In genomic region chr9:108244984-108245383, GRCm38 (mm10) we compare ENCODE assay signal across 15 mouse cellular contexts. TPM values are rescaled to one million over a fixed set of nuclear protein-coding genes. Genes with fewer than 3 reads are reported as not detected.
DNase-seq lines count a peak whose midpoint lies in the region; ATAC-seq and TF ChIP-seq lines count a peak whose summit lies in the region.
"Had no signal": no experiment of that assay in that cellular context is flagged by ENCODE, and none has a peak within 500 bp of the region (broad histone marks: within the 10 kb centered on the region; RNA-seq: fewer than 3 reads in every experiment).

No protein-coding gene starts in this region.

- no peak overlapping the region for H3K4me3 ChIP-seq in forebrain, postnatal 0 days (ENCODE audit: low read depth, low read length)
- no peak overlapping the region for H3K4me3 ChIP-seq in forebrain, embryonic 15.5 days
- H3K4me3 ChIP-seq in lung, embryonic 14.5 days (ENCODE audit: low read depth, low read length): no peak overlapping the region
- no peak overlapping the region for H3K4me3 ChIP-seq in ES-Bruce4 (ENCODE audit: low read depth, low read length)
- H3K4me3 ChIP-seq in kidney, embryonic 15.5 days (replicated peaks): no peak overlapping the region
- no peak overlapping the region for H3K4me3 ChIP-seq in hindbrain, embryonic 14.5 days (replicated peaks; ENCODE audit: low read length)
- H3K4me3 ChIP-seq: limb, embryonic 13.5 days; neural tube, embryonic 15.5 days had no signal

- WGBS in forebrain, postnatal 0 days: 83% methylated on average over 3 of the region's 3 CpGs
- WGBS in forebrain, embryonic 15.5 days: 86% methylated on average over 3 of the region's 3 CpGs
- 60% methylated on average over 3 of the region's 3 CpGs for WGBS in lung, embryonic 14.5 days
- WGBS in kidney, embryonic 15.5 days: 81% methylated on average over 3 of the region's 3 CpGs
- 83% methylated on average over 3 of the region's 3 CpGs for WGBS in hindbrain, embryonic 14.5 days

- no peak overlapping the region for H3K9ac ChIP-seq in forebrain, postnatal 0 days
- no peak overlapping the region for H3K9ac ChIP-seq in forebrain, embryonic 15.5 days (replicated peaks)
- no peak overlapping the region for H3K9ac ChIP-seq in lung, embryonic 14.5 days
- H3K9ac ChIP-seq in ES-Bruce4 (ENCODE audit: low read depth, poor library complexity, severe bottlenecking): no peak overlapping the region
- no peak overlapping the region for H3K9ac ChIP-seq in kidney, embryonic 15.5 days
- H3K9ac ChIP-seq in hindbrain, embryonic 14.5 days: no peak overlapping the region
- H3K9ac ChIP-seq: limb, embryonic 13.5 days; neural tube, embryonic 15.5 days had no signal

- H3K36me3 ChIP-seq in forebrain, postnatal 0 days (ENCODE audit: insufficient read depth): peaks cover 19% of the 10 kb centered on the region; the same call in 1 of the 2 replicates
- H3K36me3 ChIP-seq in forebrain, embryonic 15.5 days: 0 out of 2 replicates have a peak, but pooled peaks cover 11% of the 10 kb centered on the region
- peaks cover 30% of the 10 kb centered on the region for H3K36me3 ChIP-seq in lung, embryonic 14.5 days (ENCODE audit: insufficient read depth)
- H3K36me3 ChIP-seq in ES-Bruce4 (ENCODE audit: control insufficient read depth, insufficient read depth, low read length, poor library complexity, severe bottlenecking): peaks cover 11% of the 10 kb centered on the region; the same call in 1 of the 2 replicates
- H3K36me3 ChIP-seq in kidney, embryonic 15.5 days: peaks cover 61% of the 10 kb centered on the region
- peaks cover 43% of the 10 kb centered on the region for H3K36me3 ChIP-seq in hindbrain, embryonic 14.5 days (replicated peaks; ENCODE audit: control insufficient read depth, insufficient read depth)

- no peaks in the 10 kb centered on the region for H3K9me3 ChIP-seq in forebrain, postnatal 0 days (ENCODE audit: low read length)
- no peaks in the 10 kb centered on the region for H3K9me3 ChIP-seq in forebrain, embryonic 15.5 days
- H3K9me3 ChIP-seq in lung, embryonic 14.5 days (ENCODE audit: low read depth, low read length): no peaks in the 10 kb centered on the region
- no peaks in the 10 kb centered on the region for H3K9me3 ChIP-seq in ES-Bruce4 (replicated peaks; ENCODE audit: control insufficient read depth, insufficient read depth, low read length, poor library complexity, severe bottlenecking)
- H3K9me3 ChIP-seq in kidney, embryonic 15.5 days (replicated peaks): no peaks in the 10 kb centered on the region
- H3K9me3 ChIP-seq in hindbrain, embryonic 14.5 days (ENCODE audit: control insufficient read depth, low read length): no peaks in the 10 kb centered on the region
- H3K9me3 ChIP-seq: limb, embryonic 13.5 days; neural tube, embryonic 15.5 days had no signal

- no peaks in the 10 kb centered on the region for H3K4me1 ChIP-seq in forebrain, postnatal 0 days (ENCODE audit: insufficient read depth)
- H3K4me1 ChIP-seq in forebrain, embryonic 15.5 days: no peaks in the 10 kb centered on the region
- H3K4me1 ChIP-seq in lung, embryonic 14.5 days (ENCODE audit: insufficient read depth): 0 out of 2 replicates have a peak, but pooled peaks cover under 1% of the 10 kb centered on the region
- H3K4me1 ChIP-seq in ES-Bruce4 (ENCODE audit: control insufficient read depth, insufficient read depth, low read length): peaks cover 3% of the 10 kb centered on the region
- H3K4me1 ChIP-seq in kidney, embryonic 15.5 days: peaks cover 4% of the 10 kb centered on the region
- no peaks in the 10 kb centered on the region for H3K4me1 ChIP-seq in hindbrain, embryonic 14.5 days (replicated peaks; ENCODE audit: control insufficient read depth, insufficient read depth, low read length)
- H3K4me1 ChIP-seq: neural tube, embryonic 15.5 days had no signal

- no peak overlapping the region for H3K27ac ChIP-seq in forebrain, postnatal 0 days (ENCODE audit: low read depth, low read length)
- no peak overlapping the region for H3K27ac ChIP-seq in forebrain, embryonic 15.5 days (replicated peaks)
- H3K27ac ChIP-seq in lung, embryonic 14.5 days (ENCODE audit: low read depth): no peak overlapping the region
- H3K27ac ChIP-seq in ES-Bruce4 (ENCODE audit: insufficient read depth, low read length): peak overlapping the region; percentile 83; the same call in 1 of the 2 replicates
- no peak overlapping the region for H3K27ac ChIP-seq in kidney, embryonic 15.5 days
- H3K27ac ChIP-seq in hindbrain, embryonic 14.5 days: no peak overlapping the region
- H3K27ac ChIP-seq: limb, embryonic 13.5 days; neural tube, embryonic 15.5 days had no signal

- TF ChIP-seq CTCF in forebrain, postnatal 0 days (IDR thresholded peaks at IDR 0.05; ENCODE audit: low read depth): peak; percentile 41; the same call in 1 of the 2 replicates
- TF ChIP-seq CTCF in lung, embryonic 14.5 days (IDR thresholded peaks at IDR 0.05; ENCODE audit: low read depth): peak; percentile 54
- TF ChIP-seq CTCF in ES-Bruce4 (IDR thresholded peaks at IDR 0.05; ENCODE audit: low read depth, low read length): no peak

- no peak for TF ChIP-seq EP300 in ES-Bruce4 (IDR thresholded peaks at IDR 0.05; ENCODE audit: insufficient read depth, low read depth, low read length)

- no peak for ATAC-seq in forebrain, postnatal 0 days
- ATAC-seq in forebrain, embryonic 15.5 days (replicated peaks): no peak
- ATAC-seq in lung, embryonic 14.5 days (ENCODE audit: insufficient read depth): no peak
- no peak for ATAC-seq in kidney, embryonic 15.5 days (replicated peaks; ENCODE audit: low FRiP score)
- no peak for ATAC-seq in hindbrain, embryonic 14.5 days (ENCODE audit: low FRiP score)
- ATAC-seq: intestine, embryonic 16.5 days had no signal

- no peaks in the 10 kb centered on the region for H3K27me3 ChIP-seq in forebrain, postnatal 0 days (ENCODE audit: insufficient read depth, low read length)
- no peaks in the 10 kb centered on the region for H3K27me3 ChIP-seq in forebrain, embryonic 15.5 days
- no peaks in the 10 kb centered on the region for H3K27me3 ChIP-seq in lung, embryonic 14.5 days (ENCODE audit: insufficient read depth, low read length)
- no peaks in the 10 kb centered on the region for H3K27me3 ChIP-seq in ES-Bruce4 (ENCODE audit: control insufficient read depth, insufficient read depth, low read length, poor library complexity, severe bottlenecking)
- H3K27me3 ChIP-seq in kidney, embryonic 15.5 days: no peaks in the 10 kb centered on the region
- no peaks in the 10 kb centered on the region for H3K27me3 ChIP-seq in hindbrain, embryonic 14.5 days (ENCODE audit: control insufficient read depth, insufficient read depth, low read length)
- H3K27me3 ChIP-seq: limb, embryonic 13.5 days; neural tube, embryonic 15.5 days had no signal

- TF ChIP-seq POLR2A in ES-Bruce4 (IDR thresholded peaks at IDR 0.05; ENCODE audit: insufficient read depth, low read length): no peak

- DNase-seq in forebrain, postnatal 0 days: no peak
- DNase-seq in lung, embryonic 14.5 days: peak; percentile 59
- DNase-seq in lung, postnatal 25 days (ENCODE audit: low spot score): no peak
- DNase-seq in induced T-regulatory cell, adult 2 months (ENCODE audit: low read depth): peak; percentile 52
- DNase-seq in hindbrain, embryonic 14.5 days (ENCODE audit: low spot score): no peak
- DNase-seq: adrenal gland, adult 8-10 months; cerebellum, adult 11 months; thymus, postnatal 36 days had no signal

- no peak overlapping the region for H3K4me2 ChIP-seq in forebrain, postnatal 0 days (ENCODE audit: low read depth)
- no peak overlapping the region for H3K4me2 ChIP-seq in forebrain, embryonic 15.5 days (replicated peaks)
- H3K4me2 ChIP-seq in lung, embryonic 14.5 days: no peak overlapping the region
- H3K4me2 ChIP-seq in kidney, embryonic 15.5 days: no peak overlapping the region
- H3K4me2 ChIP-seq in hindbrain, embryonic 14.5 days (replicated peaks): no peak overlapping the region
- H3K4me2 ChIP-seq: limb, embryonic 13.5 days; midbrain, embryonic 11.5 days; neural tube, embryonic 15.5 days had no signal

RNA-seq across cellular contexts. Expression of gene Dag1, which starts 18.8 kb away (rescaled TPM):
- total RNA-seq in forebrain, postnatal 0 days (2014; rRNA removed): 86.9 and 114 TPM in 2 replicates
- polyA plus RNA-seq in forebrain, postnatal 0 days (2015; fragmentation: Nextera tagmentation; extraction: Ambion mirVana): 64.3 and 77.4 TPM in 2 replicates
- 53.5 and 53.6 TPM in 2 replicates for polyA plus RNA-seq in forebrain, embryonic 15.5 days (2015; fragmentation: Nextera tagmentation; extraction: Ambion mirVana)
- 102 and 106 TPM in 2 replicates for polyA plus RNA-seq in lung, embryonic 14.5 days (2014; fragmentation: Nextera tagmentation; extraction: Ambion mirVana)
- polyA plus RNA-seq in ES-Bruce4 (2011; ENCODE audit: insufficient read depth, insufficient read length, low read depth, missing spikeins): 116 and 124 TPM in 2 replicates
- polyA plus RNA-seq in kidney, embryonic 15.5 days (2015; fragmentation: Nextera tagmentation; extraction: Ambion mirVana): 141 and 147 TPM in 2 replicates
- polyA plus RNA-seq in hindbrain, embryonic 14.5 days (2014; fragmentation: Nextera tagmentation; extraction: Ambion mirVana): 76.7 and 83.0 TPM in 2 replicates

RNA-seq across cellular contexts. Expression of gene Nicn1, which starts 45.2 kb away (rescaled TPM):
- 66.6 and 67.7 TPM in 2 replicates for total RNA-seq in forebrain, postnatal 0 days (2014; rRNA removed)
- polyA plus RNA-seq in forebrain, postnatal 0 days (2015; fragmentation: Nextera tagmentation; extraction: Ambion mirVana): 115 and 134 TPM in 2 replicates
- 120 and 133 TPM in 2 replicates for polyA plus RNA-seq in forebrain, embryonic 15.5 days (2015; fragmentation: Nextera tagmentation; extraction: Ambion mirVana)
- 33.1 and 34.3 TPM in 2 replicates for polyA plus RNA-seq in lung, embryonic 14.5 days (2014; fragmentation: Nextera tagmentation; extraction: Ambion mirVana)
- 18.3 and 23.1 TPM in 2 replicates for polyA plus RNA-seq in ES-Bruce4 (2011; ENCODE audit: insufficient read depth, insufficient read length, low read depth, missing spikeins)
- polyA plus RNA-seq in kidney, embryonic 15.5 days (2015; fragmentation: Nextera tagmentation; extraction: Ambion mirVana): 31.3 and 41.0 TPM in 2 replicates
- polyA plus RNA-seq in hindbrain, embryonic 14.5 days (2014; fragmentation: Nextera tagmentation; extraction: Ambion mirVana): 136 and 137 TPM in 2 replicates

RNA-seq across cellular contexts. Expression of gene Amt, which starts 51.7 kb away (rescaled TPM):
- total RNA-seq in forebrain, postnatal 0 days (2014; rRNA removed): 25.9 and 32.6 TPM in 2 replicates
- polyA plus RNA-seq in forebrain, postnatal 0 days (2015; fragmentation: Nextera tagmentation; extraction: Ambion mirVana): 14.6 and 20.1 TPM in 2 replicates
- 23.8 and 24.5 TPM in 2 replicates for polyA plus RNA-seq in forebrain, embryonic 15.5 days (2015; fragmentation: Nextera tagmentation; extraction: Ambion mirVana)
- 20.9 and 21.3 TPM in 2 replicates for polyA plus RNA-seq in lung, embryonic 14.5 days (2014; fragmentation: Nextera tagmentation; extraction: Ambion mirVana)
- 69.2 and 69.3 TPM in 2 replicates for polyA plus RNA-seq in ES-Bruce4 (2011; ENCODE audit: insufficient read depth, insufficient read length, low read depth, missing spikeins)
- polyA plus RNA-seq in kidney, embryonic 15.5 days (2015; fragmentation: Nextera tagmentation; extraction: Ambion mirVana): 35.9 and 38.0 TPM in 2 replicates
- 18.6 and 24.4 TPM in 2 replicates for polyA plus RNA-seq in hindbrain, embryonic 14.5 days (2014; fragmentation: Nextera tagmentation; extraction: Ambion mirVana)

RNA-seq across cellular contexts. Expression of gene Bsn, which starts 54.8 kb away (rescaled TPM):
- 27.4 and 34.1 TPM in 2 replicates for total RNA-seq in forebrain, postnatal 0 days (2014; rRNA removed)
- 3.0 and 5.5 TPM in 2 replicates for polyA plus RNA-seq in forebrain, postnatal 0 days (2015; fragmentation: Nextera tagmentation; extraction: Ambion mirVana)
- polyA plus RNA-seq in forebrain, embryonic 15.5 days (2015; fragmentation: Nextera tagmentation; extraction: Ambion mirVana): 7.3 and 7.9 TPM in 2 replicates
- 0.15 and 0.24 TPM in 2 replicates for polyA plus RNA-seq in lung, embryonic 14.5 days (2014; fragmentation: Nextera tagmentation; extraction: Ambion mirVana)
- 0.43 and 0.62 TPM in 2 replicates for polyA plus RNA-seq in ES-Bruce4 (2011; ENCODE audit: insufficient read depth, insufficient read length, low read depth, missing spikeins)
- polyA plus RNA-seq in kidney, embryonic 15.5 days (2015; fragmentation: Nextera tagmentation; extraction: Ambion mirVana): 0.75 and 0.77 TPM in 2 replicates
- 15.4 and 15.7 TPM in 2 replicates for polyA plus RNA-seq in hindbrain, embryonic 14.5 days (2014; fragmentation: Nextera tagmentation; extraction: Ambion mirVana)

Comparison
In these comparisons a context has a peak if more than half of its experiments do, and no peak if none do; other contexts are left out.
1. DNase-seq: peak in lung, embryonic 14.5 days (single experiment) and induced T-regulatory cell, adult 2 months (single experiment); none in forebrain, postnatal 0 days (single experiment), lung, postnatal 25 days (single experiment) and hindbrain, embryonic 14.5 days (single experiment).